Mouse (Mus musculus): ENCODE data around the gene Lilra6.

DNA sequence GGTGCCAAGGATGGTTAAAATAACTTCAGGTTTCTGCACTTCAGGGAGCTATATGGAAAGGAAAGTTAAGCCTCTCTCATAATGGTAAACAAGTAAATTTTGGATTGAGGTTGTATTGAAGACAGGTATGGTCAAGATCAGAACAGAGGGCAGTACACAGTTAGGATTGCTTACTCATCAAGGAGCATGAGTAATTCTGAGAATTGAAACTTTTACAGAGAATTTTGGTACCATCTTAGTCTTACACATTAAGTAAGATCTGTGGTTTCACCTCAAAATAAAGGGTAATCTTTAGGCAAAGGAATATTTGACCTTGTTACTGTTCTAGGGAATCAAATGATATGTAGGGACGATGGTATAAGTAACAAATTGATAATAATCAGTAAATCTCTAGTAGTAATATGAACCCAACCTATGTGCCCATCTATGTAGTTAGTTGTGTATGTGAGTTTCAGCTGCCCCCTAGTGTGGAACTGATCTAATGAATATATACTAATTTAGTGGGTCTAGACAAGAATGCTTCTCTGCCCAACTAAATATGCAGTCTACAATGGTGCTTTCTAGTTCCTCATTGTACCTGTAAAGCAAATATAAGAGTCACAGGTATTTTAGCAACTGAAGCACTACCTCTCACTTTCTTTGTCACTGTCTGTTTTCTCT lies 24.7 kb upstream of the Lilra6 start:
- TF ChIP-seq POLR2A (IDR thresholded peaks at IDR 0.05; ENCODE audit: extremely low read depth, insufficient read depth, low read length) (no peak), CTCF (IDR thresholded peaks at IDR 0.05; ENCODE audit: low read depth, low read length) (no peak)
